Mouse (Mus musculus) heart, embryonic 11.5 days (tissue): ENCODE results near the gene Exoc3. TPM values are rescaled to one million over a fixed set of nuclear protein-coding genes. Genes with fewer than 3 reads are reported as not detected.
A peak's percentile ranks its signal among the peaks of the same experiment; 100 is the strongest.

Experiments
- ATAC-seq: fragments of 200-750 bp; cut with Nextera tagmentation; replicated peaks from 2 replicates; pipeline ENCODE4 v1.8.0; 2017; ENCODE audit warnings: moderate library complexity; ENCODE audit not compliant: insufficient number of reproducible peaks, low FRiP score, low TSS enrichment
- H3K27ac ChIP-seq: fragments of 300-500 bp; sonication (generic); 2 replicates; pipeline ENCODE4 v1.5.1; 2014; ENCODE audit warnings: mild to moderate bottlenecking, low read depth, low read length
- H3K27me3 ChIP-seq: fragments of 300-500 bp; sonication (generic); 2 replicates; pipeline ENCODE4 v1.6.1; 2014; ENCODE audit warnings: mild to moderate bottlenecking, low read length, mixed read lengths; ENCODE audit not compliant: control insufficient read depth, insufficient read depth
- H3K36me3 ChIP-seq: fragments of 300-500 bp; sonication (generic); 2 replicates; pipeline ENCODE4 v1.6.1; 2014; ENCODE audit warnings: mild to moderate bottlenecking, low read length, moderate library complexity, mixed read lengths; ENCODE audit not compliant: control insufficient read depth, insufficient read depth
- H3K4me1 ChIP-seq: fragments of 300-500 bp; sonication (generic); 2 replicates; pipeline ENCODE4 v1.6.1; 2014; ENCODE audit warnings: low read length; ENCODE audit not compliant: control insufficient read depth, insufficient read depth
- H3K4me2 ChIP-seq: fragments of 300-500 bp; sonication (generic); 2 replicates; pipeline ENCODE4 v1.6.1; 2014; ENCODE audit warnings: mild to moderate bottlenecking, moderate library complexity
- H3K4me3 ChIP-seq: fragments of 300-500 bp; sonication (generic); 2 replicates; pipeline ENCODE4 v1.5.1; 2014; ENCODE audit warnings: low read depth, low read length
- H3K9ac ChIP-seq: fragments of 300-500 bp; sonication (generic); 2 replicates; pipeline ENCODE4 v1.6.1; 2014; ENCODE audit warnings: mild to moderate bottlenecking, low read depth, low read length, moderate library complexity
- H3K9me3 ChIP-seq: fragments of 300-500 bp; sonication (generic); replicated peaks from 2 replicates; pipeline ENCODE4 v1.6.1; 2016; ENCODE audit warnings: low read length; ENCODE audit not compliant: control insufficient read depth
- WGBS: fragments of 180-500 bp; shearing (Covaris S2); extraction: QIAGEN DNeasy Blood & Tissue Kit; methylation state at CpG from one replicate; pipeline ENCODE4 v1.1.7; 2014; ENCODE audit not compliant: insufficient replicate concordance; 5-methylcytosine and 5-hydroxymethylcytosine counted together
- polyA plus RNA-seq: library from polyadenylated mRNA; unstranded; fragments of >200 nt; fragmentation: Nextera tagmentation; extraction: Ambion mirVana; gene quantifications from 2 replicates; pipeline ENCODE4 v1.2.1, GENCODE M21; 2014

The Exoc3 gene
- 58.0 and 64.4 TPM in 2 replicates for polyA plus RNA-seq

DNA sequence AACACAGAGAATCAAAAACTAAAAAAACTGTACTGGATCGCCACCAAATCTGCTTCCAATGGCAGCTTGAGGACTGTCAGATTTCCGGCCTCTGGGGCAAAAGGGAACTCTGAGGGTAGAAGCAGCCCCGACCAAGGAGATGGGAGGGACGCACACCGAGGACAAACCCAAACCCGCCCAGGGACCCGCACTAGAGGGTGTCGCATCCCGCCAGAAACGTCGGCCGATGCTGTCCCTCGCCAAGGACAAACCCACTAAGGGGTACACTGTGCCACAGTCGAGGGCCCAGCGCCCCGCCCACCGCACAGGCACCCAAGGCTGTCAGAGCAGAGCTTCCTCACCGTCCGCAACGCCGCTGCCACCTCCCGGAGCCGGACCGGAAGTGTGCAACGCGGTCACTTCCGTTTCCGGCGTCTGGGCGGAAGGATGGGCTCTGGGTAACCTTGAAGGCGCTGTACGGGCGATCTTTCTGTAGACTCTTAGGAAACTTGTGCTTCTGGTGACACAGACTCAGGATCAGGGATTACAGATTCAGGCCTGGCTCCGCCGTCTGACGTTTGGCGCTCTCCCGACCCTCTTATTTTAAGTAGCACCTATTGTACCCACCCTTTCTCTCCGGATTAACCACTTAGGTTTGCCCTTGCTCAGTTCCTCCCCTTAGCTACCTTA is at the start of gene Exoc3:
Gene Exoc3, minus strand, starts transcription at position 416 of the 669 bp plus-strand sequence.
- H3K27me3 ChIP-seq, result 0 out of 2 replicates have a peak, but pooled peaks cover 6% of the 10 kb centered on the region
- peak within 1 kb of the TSS; percentile 87 for H3K4me2 ChIP-seq
- under 1% methylated on average over 39 of the region's 39 CpGs for WGBS

DNA sequence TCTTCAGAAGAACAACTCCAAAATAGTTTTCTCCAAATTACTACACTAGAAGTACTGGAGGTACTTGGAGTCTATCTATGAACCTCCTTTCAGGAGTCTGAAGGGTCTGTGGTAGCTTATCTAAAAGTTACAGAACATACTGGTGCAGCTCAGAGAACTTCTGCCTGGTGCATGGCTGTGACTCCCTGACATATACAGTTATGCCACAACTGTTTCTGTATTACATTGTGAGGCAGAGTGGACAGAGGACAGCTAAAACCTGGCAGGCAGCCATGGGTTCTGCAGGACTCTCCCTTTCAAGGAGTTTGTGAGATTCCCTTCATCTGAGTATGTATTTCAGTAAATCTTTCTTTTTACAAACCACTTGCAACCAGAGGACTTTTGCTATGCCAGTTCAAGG is 38.0 kb upstream of the Exoc3 start:
- no peak overlapping the region for H3K9ac ChIP-seq
- no peaks in the 10 kb centered on the region for H3K4me1 ChIP-seq
- H3K9me3 ChIP-seq, result no peaks in the 10 kb centered on the region
- no peaks in the 10 kb centered on the region for H3K36me3 ChIP-seq
- no peak overlapping the region for H3K4me2 ChIP-seq
- no peak overlapping the region for H3K27ac ChIP-seq
- no peaks in the 10 kb centered on the region for H3K27me3 ChIP-seq
- ATAC-seq, result no peak
- H3K4me3 ChIP-seq, result no peak overlapping the region

More for the DNA sequence above, at the start of gene Exoc3:
- H3K9me3 ChIP-seq, result no peaks in the 10 kb centered on the region
- H3K4me3 ChIP-seq, result peak within 1 kb of the TSS; percentile 80
- H3K9ac ChIP-seq, result peak within 1 kb of the TSS; percentile 86
- H3K4me1 ChIP-seq, result peaks cover 10% of the 10 kb centered on the region
- peaks cover 6% of the 10 kb centered on the region; the same call in 1 of the 2 replicates for H3K36me3 ChIP-seq
- H3K27ac ChIP-seq, result peak within 1 kb of the TSS; percentile 96
- ATAC-seq, result peak; percentile 91

DNA sequence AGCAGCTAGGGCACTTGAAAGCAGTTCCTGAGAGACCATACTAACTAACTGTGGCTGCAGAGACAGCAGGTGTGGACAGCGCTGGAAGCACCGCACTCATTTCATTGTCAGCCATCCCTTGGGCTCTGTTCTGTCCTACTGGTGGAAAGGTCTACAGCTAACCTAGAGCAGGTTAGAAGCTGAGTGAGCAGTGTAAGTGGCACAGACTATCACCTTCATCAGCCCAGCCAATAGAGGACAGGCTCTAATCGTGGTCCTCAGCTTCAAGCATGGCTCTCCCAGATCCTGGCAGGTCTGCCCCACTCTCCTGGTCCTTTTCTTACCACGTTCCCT is 37.3 kb upstream of the Exoc3 start:
- ATAC-seq, result peak; percentile 46; the same call in 1 of the 2 replicates
- no peaks in the 10 kb centered on the region for H3K9me3 ChIP-seq
- H3K27ac ChIP-seq, result no peak overlapping the region
- H3K36me3 ChIP-seq, result no peaks in the 10 kb centered on the region
- H3K27me3 ChIP-seq, result no peaks in the 10 kb centered on the region
- H3K4me1 ChIP-seq, result no peaks in the 10 kb centered on the region
- H3K9ac ChIP-seq, result no peak overlapping the region
- WGBS, result 69% methylated on average over 4 of the region's 4 CpGs
- peak overlapping the region; percentile 25 for H3K4me2 ChIP-seq
- H3K4me3 ChIP-seq, result no peak overlapping the region

DNA sequence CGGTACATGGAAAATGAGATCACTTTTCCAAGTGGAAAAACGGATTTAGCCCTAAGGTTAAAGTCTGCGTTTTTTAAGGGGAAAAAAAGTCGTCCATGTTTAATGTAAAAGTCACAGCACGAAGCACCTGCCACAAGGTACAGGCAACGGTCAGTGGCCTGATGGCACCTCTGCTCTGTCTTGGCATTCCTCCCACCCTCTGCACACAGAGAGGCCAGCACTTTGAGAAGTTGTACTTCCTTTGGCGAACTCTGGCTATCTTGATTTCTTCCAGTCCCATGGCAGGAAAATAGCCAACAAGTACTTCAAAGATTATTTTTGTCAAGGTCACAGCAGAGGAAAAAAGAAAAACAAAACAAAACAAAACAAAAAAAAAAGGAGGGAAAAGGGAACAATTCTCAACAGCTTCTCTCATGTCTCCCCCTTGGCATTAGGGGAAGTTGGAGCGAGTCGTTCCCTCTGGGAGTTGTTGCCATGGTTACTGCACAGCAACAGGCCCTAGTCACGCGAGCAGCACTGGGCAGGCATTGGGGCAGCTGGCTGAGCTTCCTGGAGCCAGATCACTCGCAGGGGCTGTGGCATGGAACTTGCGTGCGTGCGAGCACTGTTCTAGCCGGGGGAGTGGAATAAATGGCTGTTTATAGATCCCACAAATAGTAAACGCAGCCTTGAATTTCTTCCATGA is 36.8 kb upstream of the Exoc3 start:
- no peak overlapping the region for H3K4me3 ChIP-seq
- peak; percentile 76; the same call in 1 of the 2 replicates for ATAC-seq
- H3K27me3 ChIP-seq, result no peaks in the 10 kb centered on the region
- H3K9ac ChIP-seq, result no peak overlapping the region
- H3K27ac ChIP-seq, result no peak overlapping the region
- 30% methylated on average over 17 of the region's 17 CpGs for WGBS
- H3K4me1 ChIP-seq, result no peaks in the 10 kb centered on the region
- H3K36me3 ChIP-seq, result no peaks in the 10 kb centered on the region
- H3K9me3 ChIP-seq, result no peaks in the 10 kb centered on the region
- H3K4me2 ChIP-seq, result peak overlapping the region; percentile 25

DNA sequence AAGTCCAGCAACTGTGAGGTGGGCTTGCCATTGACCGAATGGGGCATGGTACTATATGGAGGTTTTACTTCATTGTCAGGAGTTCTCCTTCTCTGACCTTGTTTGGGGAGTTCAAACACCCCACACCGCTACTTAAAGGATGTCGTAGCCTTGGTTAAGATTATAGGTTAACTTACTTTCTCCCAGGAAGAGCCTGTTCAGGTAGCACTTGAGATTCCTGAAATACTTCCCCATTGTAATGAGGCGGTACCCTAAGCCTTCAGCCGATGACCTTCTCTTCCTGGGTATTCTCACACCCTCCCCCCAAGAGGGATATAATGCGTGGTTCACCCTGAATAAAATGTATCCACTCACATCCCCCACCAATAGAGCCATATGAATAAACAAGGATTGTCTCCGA is 29.0 kb upstream of the Exoc3 start:
- Histone ChIP-seq H3K27ac (no peak overlapping the region), H3K27me3 (no peaks in the 10 kb centered on the region), H3K36me3 (no peaks in the 10 kb centered on the region), H3K9ac (no peak overlapping the region), H3K4me2 (no peak overlapping the region), H3K4me1 (no peaks in the 10 kb centered on the region), H3K4me3 (no peak overlapping the region), H3K9me3 (no peaks in the 10 kb centered on the region)
- no peak for ATAC-seq
- WGBS, result 62% methylated on average over 7 of the region's 7 CpGs

DNA sequence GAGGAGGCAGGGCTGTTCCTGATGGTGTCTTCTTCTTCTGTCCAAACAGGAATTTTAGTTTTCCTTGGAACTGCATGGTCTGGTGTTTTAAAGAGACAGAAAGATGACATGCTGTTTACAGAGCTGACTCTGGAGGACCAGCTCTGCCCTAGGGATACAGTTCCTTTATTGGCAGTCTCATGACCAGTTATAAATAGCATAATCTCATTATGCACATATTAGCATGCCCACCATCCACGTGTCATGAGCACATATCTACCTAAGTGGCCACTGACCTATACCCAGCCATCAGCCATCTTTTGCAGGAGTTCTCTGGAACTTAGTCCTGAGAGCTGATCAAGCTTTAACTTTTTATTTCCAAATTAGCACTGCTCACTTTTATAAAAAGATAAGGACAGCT is 12.1 kb upstream of the Exoc3 start:
- Histone ChIP-seq H3K36me3 (no peaks in the 10 kb centered on the region), H3K4me1 (no peaks in the 10 kb centered on the region), H3K27ac (no peak overlapping the region), H3K27me3 (no peaks in the 10 kb centered on the region), H3K4me2 (no peak overlapping the region), H3K9me3 (no peaks in the 10 kb centered on the region), H3K4me3 (no peak overlapping the region), H3K9ac (no peak overlapping the region)
- ATAC-seq, result no peak
- WGBS, result 38% methylated on average over 1 of the region's 1 CpGs

DNA sequence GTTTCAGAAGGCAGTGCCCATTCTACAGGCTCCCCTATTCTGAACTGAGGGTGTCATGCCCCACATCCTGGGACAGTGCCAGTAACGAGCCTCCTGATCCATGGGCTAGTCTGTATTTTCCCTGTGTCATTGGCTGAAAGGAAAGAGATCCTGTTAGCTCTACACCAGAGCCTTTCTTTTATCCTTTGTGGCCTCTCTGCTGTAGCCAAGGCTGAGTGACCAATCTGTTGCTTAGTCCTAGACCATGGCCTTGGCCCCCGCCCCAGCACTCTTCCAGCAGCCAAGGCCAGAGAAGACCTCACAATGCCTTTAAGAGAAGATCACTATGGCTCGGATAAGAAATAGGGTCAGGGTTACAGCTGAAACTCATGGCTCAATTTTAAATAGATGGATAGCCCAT is 9.9 kb upstream of the Exoc3 start:
- ATAC-seq, result no peak
- Histone ChIP-seq H3K4me2 (no peak overlapping the region), H3K27me3 (0 out of 2 replicates have a peak, but pooled peaks cover 6% of the 10 kb centered on the region), H3K4me3 (no peak overlapping the region), H3K9me3 (no peaks in the 10 kb centered on the region), H3K4me1 (no peaks in the 10 kb centered on the region), H3K9ac (no peak overlapping the region), H3K36me3 (no peaks in the 10 kb centered on the region), H3K27ac (no peak overlapping the region)
- 72% methylated on average over 3 of the region's 3 CpGs for WGBS

DNA sequence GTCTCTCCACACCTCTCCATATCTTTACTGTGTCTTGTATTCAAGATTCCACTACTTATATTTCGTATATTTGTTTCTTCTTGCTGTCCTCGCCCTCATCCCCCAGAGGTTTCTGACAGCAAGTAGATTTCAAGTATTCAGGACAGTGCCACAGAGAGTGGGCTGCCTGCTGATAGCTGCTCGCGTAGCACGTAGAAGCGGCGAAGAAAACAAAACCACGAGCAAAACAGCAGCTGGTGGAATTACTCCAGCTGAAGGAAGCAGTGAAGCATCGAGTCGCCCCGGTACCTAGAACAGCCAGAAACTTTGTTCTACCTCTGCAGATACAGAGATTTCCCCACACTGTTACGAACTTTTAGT is 434 bp upstream of the Exoc3 start:
- peaks cover 10% of the 10 kb centered on the region for H3K4me1 ChIP-seq
- H3K27ac ChIP-seq, result peak overlapping the region; percentile 96
- peak overlapping the region; percentile 87 for H3K4me2 ChIP-seq
- 0 out of 2 replicates have a peak, but pooled peaks cover 9% of the 10 kb centered on the region for H3K27me3 ChIP-seq
- H3K4me3 ChIP-seq, result peak overlapping the region; percentile 80
- H3K9ac ChIP-seq, result peak overlapping the region; percentile 86
- WGBS, result 21% methylated on average over 12 of the region's 12 CpGs
- H3K36me3 ChIP-seq, result peaks cover 6% of the 10 kb centered on the region; the same call in 1 of the 2 replicates
- ATAC-seq, result peak; percentile 45; the same call in 1 of the 2 replicates
- no peaks in the 10 kb centered on the region for H3K9me3 ChIP-seq

DNA sequence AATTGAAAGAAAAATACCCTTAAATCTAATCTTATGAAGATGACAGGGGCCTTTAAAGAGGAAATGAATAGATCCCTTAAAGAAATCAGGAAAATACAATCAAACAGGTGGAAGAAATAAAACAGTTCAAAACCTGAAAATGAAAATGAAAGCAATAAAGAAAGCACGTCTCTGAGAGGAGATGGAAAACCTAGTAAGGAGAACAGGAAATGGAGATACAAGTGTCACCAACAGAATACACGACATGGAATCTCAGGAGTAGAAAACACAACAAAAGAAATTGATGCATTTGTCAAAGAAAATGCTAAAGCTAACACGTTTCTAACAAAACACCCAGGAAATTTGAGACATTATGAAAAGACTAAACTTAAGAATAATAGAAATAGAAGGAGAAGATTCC is 12.1 kb downstream of the Exoc3 start:
- H3K4me1 ChIP-seq, result no peaks in the 10 kb centered on the region
- H3K9me3 ChIP-seq, result no peaks in the 10 kb centered on the region
- no peak for ATAC-seq
- WGBS, result 71% methylated on average over 3 of the region's 3 CpGs
- H3K36me3 ChIP-seq, result peaks cover 10% of the 10 kb centered on the region
- H3K9ac ChIP-seq, result no peak overlapping the region
- H3K27ac ChIP-seq, result no peak overlapping the region
- no peak overlapping the region for H3K4me3 ChIP-seq
- H3K4me2 ChIP-seq, result no peak overlapping the region
- no peaks in the 10 kb centered on the region for H3K27me3 ChIP-seq
